Mouse (Mus musculus) embryonic stem cell, embryonic (primary cell): ENCODE data around the gene Dpep3.

Experiments
- CTCF ChIA-PET, 4 experiments: fragments of 300-600 bp in 2 of 4; fragments of 350-600 bp in 2 of 4; sonication (Branson Sonifier 250); formaldehyde crosslinking; loops; one replicate each; lab custom pipeline; 2022; ENCODE audit warnings: inconsistent platforms in 2 of 4; lab: Charles Lee
- POLR2A ChIA-PET, 4 experiments: fragments of 300-600 bp in 2 of 4; fragments of 350-600 bp in 2 of 4; sonication (Branson Sonifier 250); formaldehyde crosslinking; loops; one replicate each; lab custom pipeline; 2022; ENCODE audit warnings: antibody characterized with exemption in 4 of 4, inconsistent platforms in 1 of 4; lab: Charles Lee

Dpep3 gene

DNA sequence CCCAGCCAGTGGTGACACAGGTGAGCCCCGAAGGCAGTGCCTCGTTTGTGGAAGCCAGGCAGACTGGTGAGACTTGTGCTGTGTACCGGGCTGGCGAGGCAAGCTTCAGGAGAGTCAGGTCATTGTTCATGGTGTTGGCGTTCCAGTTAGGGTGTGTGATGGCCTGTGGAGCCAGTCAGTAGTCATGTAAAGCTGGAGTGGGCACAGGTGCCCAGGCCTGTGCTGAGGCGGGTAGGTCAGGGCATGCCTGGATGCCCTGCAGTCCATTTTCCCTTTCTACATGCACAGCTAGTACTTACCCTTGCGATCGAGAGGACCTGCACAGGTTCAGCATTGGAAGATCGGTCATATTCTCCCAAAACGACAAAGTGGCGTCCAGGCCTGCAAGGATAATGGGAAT lies 46.7 kb downstream of the Dpep3 start:
- CTCF ChIA-PET, result interaction anchor here in 2 of 4 experiments (1.0 to 1.4 kb wide), 2 partner anchors 44 to 97 kb away, joined by 3 to 5 read pairs; no protein-coding TSS in a partner anchor
- POLR2A ChIA-PET, result interaction anchor here in 1 of 4 experiments (1.3 to 1.4 kb wide), 2 partner anchors 32 to 67 kb away, joined by 3 read pairs; partner anchors contain the start of gene Pskh1

DNA sequence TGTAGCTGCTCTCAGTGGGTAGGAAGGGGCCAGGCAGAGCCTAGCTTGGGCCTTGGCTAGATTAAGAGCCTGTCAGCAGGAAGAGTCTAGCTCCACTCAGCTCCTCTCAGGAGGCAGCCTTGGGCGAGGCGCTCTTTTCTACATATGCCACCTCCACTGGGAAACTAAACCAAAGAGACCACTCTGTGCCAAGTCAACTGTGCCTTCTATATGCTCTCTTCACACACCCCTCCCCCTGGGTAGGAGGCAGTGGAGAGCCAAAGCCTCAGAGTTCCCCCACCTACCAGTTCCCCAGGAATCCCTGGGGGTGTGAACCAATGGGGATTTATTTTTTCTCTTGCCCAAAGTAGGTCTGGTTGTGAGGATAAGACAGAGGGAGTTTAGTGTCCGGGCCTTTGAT lies 48.0 kb downstream of the Dpep3 start:
- ChIA-PET POLR2A (interaction anchor here in 3 of 4 experiments (0.6 to 2.3 kb wide), 23 partner anchors 13 to 313 kb away, joined by 3 to 17 read pairs (median 4); partner anchors contain the start of genes Nutf2 (in 2 of the 3), Pskh1 (in 2 of the 3), Ctcf (in 1 of the 3) and Dus2 (in 1 of the 3)), CTCF (interaction anchor here (0.5 to 2.5 kb wide), 62 partner anchors 8 to 335 kb away, joined by 3 to 24 read pairs (median 5); partner anchors contain the start of genes Nrn1l (in 3 of the 4), Pskh1 (in 2 of the 4), Thap11 (in 2 of the 4) and Nfatc3 (in 1 of the 4))

DNA sequence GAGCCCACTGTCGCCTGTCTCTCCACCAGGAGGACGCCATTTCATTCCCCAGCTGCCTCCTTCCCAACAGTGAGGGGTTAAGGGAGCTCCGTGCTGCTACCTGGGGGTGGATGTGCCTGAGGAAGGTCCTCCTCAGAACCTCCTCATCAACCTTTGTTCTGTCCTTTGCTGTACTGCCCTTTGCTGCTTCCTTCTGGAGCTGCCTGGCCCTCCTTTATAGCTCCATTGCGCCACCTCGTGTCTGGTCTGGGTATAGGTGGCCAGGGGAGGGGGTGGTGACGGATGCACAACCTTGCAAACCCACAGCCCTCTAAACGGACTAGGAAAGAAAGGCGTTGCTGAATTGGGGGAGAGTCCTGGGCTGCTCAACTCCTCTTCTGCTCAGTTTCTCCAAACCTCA lies 48.6 kb downstream of the Dpep3 start:
- CTCF ChIA-PET, result interaction anchor here (0.5 to 2.5 kb wide), 89 partner anchors 9 to 684 kb away, joined by 3 to 24 read pairs (median 4); partner anchors contain the start of genes Nrn1l (in 3 of the 4), Nfatc3 (in 2 of the 4), Pskh1 (in 2 of the 4) and Slc12a4 (in 2 of the 4)
- POLR2A ChIA-PET, result interaction anchor here in 3 of 4 experiments (0.6 to 2.5 kb wide), 30 partner anchors 8 to 308 kb away, joined by 3 to 18 read pairs (median 4); partner anchors contain the start of genes Nutf2 (in 2 of the 3), Pskh1 (in 2 of the 3), Ranbp10 (in 2 of the 3) and Tsnaxip1 (in 2 of the 3)

DNA sequence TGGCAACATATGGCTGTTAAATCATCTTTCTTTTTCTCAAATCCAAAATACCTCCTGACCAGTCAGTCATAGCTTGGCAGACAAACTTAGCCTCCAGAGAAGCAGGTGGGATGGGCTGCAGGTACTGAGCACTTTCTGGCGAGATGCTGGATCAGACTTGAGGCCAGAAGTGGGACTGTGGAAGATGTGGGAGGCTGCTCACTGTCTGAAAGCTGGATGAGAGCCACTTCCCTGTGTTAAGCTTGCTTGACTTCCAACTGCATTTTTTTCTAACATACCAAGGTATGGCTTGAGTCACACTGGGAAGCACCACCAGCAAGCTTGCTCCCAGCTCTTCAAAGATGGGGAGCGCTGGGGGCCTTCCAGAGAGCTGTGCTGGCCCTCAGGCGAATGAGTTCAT lies 54.1 kb downstream of the Dpep3 start:
- POLR2A ChIA-PET, result interaction anchor here (0.5 to 3.4 kb wide), 23 partner anchors 8 to 131 kb away, joined by 3 to 21 read pairs (median 3); partner anchors contain the start of genes Pskh1 (in 3 of the 4), Slc12a4 (in 2 of the 4) and Nutf2 (in 1 of the 4)
- CTCF ChIA-PET, result interaction anchor here in 2 of 4 experiments (0.6 to 1.0 kb wide), 3 partner anchors 35 to 645 kb away, joined by 3 to 5 read pairs (median 4); no protein-coding TSS in a partner anchor
